Mouse (Mus musculus): ENCODE results near the gene Foxc2.

DNA sequence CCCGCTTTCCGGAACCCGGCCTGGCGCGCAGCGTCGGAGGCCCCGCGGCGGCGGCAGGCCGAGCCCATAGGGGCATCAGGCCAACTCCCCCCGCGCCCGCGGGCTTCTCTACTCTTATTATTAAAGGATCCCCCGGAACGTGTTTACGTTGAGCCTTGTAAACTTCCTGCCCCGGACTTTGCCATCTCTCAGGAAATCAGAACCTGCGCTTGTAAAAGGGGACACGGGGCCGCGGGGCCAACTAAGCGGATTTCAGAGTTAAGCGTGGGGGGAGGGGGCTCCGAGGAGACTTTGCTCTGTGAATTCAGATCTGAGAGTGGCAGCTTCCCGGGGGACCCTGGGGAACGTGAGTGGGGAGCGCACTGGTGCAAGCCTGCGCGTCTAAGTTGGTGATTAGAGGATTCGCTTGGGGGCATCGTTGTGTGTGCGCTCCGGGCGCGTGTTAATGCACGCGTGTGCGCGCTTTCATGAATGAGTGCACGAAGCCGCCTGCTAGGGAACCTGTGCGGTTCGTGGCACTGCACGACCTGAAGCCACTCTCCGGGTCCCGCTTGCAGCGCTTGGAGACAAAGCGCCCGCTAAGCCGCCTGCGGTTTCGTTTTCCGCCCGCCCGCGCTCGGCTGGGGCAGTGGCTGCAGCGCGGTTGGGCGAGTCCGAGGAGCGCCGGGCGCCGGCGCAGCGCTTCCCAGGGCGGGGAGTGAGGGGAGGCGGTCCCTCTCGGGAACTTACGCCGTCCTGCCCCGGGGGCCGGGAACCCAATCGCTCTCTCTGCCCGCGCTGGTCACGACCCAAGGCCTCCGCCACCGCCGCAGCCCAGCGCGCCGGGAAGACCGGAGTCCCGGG is 32.7 kb upstream of the Foxc2 start:
- TF ChIP-seq CHD2 (IDR thresholded peaks at IDR 0.05; ENCODE audit: low read depth, low read length) (no peak), HCFC1 (IDR thresholded peaks at IDR 0.05; ENCODE audit: borderline replicate concordance, insufficient read depth, low read length) (no peak), ZC3H11A (IDR thresholded peaks at IDR 0.05; ENCODE audit: borderline replicate concordance, low read depth, low read length) (no peak)

Data from ES-E14 (cell line).